Mouse (Mus musculus) gastrocnemius, postnatal 10 days (tissue): ENCODE measurements around the gene Acer3. TPM values are rescaled to one million over a fixed set of nuclear protein-coding genes. Genes with fewer than 3 reads are reported as not detected.

Experiments
- DNase-seq: peaks from one replicate; pipeline ENCODE4 v3.0.0; 2021; ENCODE audit warnings: mixed read lengths
- total RNA-seq, 2 experiments: library from RNA; stranded (reverse); gene quantifications; 2 replicates each; pipeline ENCODE4 v1.2.3; 2021

Acer3 gene
- total RNA-seq, 2 experiments from 2014 or later, result 5.1 to 6.1 TPM

DNA sequence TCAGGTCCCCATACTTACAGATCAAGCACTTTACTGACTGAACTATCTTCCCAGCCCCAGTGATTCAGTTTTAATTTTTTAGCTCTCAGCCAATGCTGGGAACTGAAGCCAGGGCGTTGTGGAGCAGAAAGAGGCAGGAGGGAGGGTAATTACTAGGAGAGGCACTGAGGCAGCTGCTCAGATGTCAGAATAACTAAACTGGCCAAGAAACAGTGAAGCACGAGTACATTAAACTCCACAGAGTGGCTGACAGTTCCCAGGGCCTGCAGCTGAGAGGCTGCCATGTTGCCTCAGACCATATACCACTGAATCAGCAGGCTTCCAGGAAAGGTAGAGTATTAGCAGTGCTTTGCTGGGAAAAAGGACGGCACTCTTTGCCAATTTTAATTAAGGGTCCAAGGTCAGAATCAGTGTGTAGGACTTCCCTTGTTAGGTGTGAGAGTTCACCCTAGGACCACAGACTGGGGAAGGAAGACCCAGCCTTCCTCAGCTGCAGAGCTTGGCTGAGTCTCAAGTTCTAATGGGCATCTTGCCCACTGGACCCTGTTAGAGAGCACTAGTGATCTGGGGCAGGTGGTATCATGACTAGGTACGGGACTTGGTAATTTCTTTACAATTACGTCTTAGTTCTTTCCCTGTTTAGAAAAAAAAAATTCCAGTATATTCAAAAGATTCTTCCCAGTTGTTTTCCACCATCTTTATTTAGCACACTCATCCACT, 11.8 kb upstream of the Acer3 start:
- DNase-seq, result no peak

DNA sequence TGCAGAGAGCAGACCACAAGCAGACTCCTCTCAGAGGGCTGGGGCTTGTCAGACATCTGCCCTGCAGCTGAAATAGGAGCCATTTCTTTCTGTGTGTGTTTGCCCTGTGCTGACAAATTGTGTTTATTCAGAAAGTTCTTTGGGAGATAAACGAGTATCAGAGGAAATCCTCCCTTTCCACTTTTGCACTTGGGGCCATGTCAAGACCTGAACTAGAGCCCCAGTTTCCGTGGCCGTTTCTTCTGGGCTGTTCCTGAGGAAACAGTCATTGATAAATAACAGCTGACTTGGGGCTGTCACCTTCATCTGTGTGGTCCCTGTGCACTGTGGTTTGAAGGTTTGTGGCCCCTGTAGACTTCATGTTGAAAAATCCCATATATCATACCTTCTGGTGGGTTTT, 10.9 kb upstream of the Acer3 start:
- DNase-seq, result no peak

DNA sequence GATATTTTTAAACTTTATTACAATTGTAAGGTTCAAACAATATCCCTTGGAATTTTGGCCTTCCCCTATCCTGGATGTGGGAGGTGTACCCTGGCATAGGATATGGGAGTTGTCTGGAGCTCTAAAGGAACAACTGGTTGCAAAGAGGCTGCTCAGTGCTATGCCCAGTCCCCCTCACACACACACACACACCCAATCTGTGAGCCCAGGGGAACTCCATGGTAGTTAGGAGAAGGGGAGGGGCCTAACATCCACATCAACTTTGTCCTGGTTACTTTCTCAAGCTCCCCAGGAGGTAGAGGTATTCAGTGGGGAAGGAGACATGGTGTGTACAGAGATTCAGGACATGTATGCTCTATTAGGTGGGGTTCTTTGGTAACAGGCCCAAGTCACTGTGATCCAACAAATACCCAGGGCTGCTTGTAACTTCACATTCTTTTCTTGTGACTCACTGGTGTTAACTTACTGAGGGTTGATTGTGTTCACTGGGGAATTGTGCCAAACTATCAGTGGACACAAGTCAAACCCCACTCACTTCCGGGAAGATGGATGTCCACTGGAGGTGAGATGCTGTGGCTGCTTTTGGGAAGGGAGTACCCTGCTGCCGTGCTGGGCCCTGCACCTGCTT, 9.5 kb upstream of the Acer3 start:
- DNase-seq, result no peak

DNA sequence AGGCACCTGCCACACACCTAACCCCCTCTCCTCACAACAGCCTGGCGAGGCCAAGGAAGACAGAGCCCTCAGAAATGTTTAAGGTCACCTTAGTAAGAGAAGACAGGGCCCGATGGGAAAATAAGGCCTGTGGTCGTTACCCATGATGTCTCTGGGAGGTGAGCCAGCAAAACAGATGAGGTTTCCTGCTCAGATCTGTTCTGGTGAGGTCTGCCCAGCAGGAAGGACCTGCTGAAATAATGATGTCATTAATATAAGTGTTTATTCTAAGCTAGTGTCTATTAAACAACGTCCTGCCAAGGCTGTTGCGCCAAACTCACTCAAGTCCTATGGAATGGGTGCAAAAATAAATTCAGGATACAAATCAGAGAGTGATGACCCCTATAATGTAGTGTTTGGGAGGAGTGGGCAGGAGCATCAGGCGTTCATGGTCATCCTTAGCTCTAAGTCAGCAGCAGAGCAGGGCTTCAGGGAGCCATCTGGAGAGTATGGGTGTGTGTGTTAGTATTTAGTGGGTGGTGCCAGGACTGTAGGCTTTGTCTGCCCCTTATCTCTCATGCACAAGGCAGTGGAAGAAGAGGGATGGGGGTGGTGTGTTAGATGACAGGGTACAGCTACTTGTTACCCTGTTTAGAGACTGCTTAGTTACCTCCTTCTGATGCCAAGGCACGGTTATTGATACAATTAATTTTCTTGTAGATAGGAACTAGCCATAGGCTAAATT, 8.8 kb upstream of the Acer3 start:
- DNase-seq, result no peak

DNA sequence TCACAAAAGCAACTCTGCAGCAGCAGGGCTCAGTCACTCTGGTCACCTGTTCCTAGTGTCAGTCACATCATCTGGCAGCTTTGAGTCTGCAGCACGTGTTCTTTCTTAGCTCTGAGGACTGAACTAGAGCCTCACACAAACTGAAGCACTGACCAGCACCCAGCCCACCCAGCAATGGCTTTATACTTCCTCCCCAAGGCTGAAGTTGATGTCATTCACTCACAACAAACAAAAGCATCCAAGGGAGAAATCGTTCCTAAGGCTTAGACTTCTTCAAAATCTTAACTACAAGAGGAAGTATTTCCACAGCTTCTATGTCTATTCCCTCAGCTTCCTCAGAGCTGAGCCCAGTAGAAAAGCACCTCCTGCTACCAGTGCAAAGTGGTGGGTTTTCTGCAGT, 7.3 kb upstream of the Acer3 start:
- no peak for DNase-seq

DNA sequence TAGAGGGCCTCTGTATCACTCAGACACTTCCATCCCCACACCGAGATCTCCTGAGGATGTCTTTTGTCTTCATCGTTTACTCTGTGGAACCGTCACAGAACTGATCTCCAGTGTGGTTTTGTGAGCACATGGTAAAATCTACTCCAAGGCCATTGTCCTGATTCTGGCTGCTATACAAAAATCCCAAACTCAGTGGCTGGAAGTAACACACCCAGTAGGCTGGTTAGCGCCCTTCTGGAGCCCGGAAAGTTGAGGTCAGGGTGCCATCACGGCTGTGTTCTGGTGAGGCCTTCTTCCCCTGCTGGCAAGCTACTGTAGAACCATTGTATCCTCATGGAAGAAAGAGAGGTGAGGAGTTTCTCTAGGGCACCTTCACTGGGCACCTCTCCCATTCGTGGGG, 5.0 kb upstream of the Acer3 start:
- DNase-seq, result no peak

DNA sequence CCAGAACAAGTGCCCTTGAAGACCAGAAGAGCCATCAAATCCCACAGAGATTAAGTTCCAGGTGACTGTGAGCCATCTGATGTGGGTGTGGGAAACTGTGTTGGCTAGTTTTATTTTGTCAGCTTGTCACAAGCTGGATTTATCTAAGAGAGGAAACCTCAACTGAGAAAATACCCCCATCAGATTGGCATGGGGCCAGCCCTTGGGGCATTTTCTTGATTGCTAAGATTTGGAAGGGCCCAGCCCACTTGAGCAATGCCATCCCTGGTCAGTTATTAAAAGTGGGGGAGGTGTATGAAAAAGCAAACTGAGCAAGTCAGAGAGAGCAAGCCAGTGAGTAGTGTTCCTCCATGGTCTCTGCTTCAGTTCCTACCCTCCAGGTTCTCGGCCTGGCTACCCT, 3.2 kb upstream of the Acer3 start:
- DNase-seq, result no peak

DNA sequence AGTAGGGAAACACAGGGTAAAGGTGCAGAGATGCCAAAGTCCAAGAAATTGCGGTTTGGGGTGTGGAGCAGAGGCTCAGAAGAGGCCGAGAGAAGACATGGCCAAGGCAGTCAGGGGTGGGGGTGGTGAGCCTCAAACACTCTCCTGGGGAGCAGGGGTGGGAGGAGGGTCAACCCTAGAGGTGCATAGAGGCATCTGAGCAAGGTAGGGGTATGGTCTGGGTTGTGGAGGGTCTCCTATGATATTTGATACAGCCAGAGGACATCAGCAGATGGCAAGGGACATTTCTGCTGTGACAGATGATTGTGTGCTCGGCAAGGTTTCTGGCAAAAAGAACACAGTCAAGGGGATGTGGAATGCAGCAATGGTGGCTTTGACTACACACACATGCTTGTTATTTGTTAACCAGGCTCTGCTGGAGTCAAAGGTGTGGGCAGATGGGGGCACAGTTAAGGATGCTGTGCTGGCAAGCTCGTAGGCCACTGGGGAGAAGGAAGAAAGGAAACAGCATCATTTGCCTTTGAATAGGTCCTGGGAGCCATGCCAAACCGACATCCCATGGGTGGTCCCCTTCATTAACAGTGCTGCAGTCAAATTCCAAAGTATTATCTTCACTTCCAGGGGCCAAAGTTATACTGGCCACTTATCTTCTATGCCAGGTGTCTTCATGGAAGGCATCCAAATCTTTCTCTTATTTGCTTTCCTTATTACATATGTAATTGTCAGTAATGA, 2.4 kb upstream of the Acer3 start:
- DNase-seq, result no peak

DNA sequence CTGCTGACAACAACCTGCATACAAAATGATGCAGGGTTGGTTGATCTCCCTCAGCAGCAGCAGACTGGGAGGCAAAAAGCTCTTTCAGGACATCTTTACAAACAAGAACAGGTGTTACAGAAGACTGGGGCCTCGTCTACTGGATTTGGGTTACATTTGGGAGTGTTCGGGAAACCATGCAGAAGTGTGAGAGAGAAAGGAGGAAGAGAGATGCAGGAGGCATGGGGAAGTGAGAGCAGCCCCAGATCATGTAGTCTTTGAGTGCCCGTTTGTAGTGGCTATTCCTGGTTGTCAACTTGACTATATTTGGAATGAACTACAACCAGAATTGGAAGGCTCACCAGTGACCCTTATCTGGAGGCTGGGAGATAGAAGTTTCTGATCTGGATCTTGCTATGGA, 1.4 kb upstream of the Acer3 start:
- no peak for DNase-seq

DNA sequence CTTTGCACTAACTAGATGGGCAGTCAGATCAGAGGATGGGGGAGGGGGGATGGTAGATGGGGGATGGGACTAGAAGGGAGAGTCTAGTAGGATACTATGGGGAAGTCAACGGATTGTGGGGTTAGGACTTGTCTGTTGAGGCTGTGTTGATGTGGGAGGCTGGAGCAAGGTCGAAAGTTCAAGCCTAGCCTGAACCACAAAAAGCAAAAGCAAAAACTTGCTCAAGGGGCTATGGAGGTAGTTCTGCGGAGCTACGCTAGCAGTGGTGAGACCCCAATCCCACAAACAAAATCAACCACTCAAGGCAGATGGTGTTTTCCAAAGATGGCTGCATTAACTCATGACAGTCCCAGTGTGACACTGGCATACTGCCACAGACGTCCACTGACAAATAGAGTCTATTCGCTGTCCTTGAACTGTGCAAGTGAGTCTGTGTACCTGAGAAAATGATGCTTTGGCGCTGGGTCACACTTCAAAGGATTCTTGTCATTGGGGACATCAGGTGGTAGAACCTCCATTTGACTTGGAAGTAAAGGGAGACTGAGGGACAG, 927 bp downstream of the Acer3 start:
- no peak for DNase-seq

DNA sequence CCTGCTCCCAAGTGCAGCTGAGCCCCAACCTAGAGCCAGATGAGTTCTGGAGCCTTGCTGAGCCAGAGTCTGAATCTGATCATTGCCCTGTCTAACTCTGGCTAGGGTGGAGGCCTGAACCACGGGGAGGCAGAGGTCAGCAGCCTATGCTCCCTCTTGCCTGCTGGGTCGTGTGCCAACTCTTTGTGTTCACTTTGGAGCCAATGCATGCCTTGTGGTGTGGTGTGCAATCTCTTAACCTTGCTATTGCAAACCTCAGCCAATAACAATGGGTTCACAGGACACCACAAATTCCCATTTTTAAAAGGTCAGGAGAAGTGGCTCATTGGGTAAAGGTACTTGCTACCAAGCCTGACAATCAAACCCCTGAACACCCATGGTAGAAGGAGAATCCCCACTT, 4.4 kb downstream of the Acer3 start:
- DNase-seq, result no peak

DNA sequence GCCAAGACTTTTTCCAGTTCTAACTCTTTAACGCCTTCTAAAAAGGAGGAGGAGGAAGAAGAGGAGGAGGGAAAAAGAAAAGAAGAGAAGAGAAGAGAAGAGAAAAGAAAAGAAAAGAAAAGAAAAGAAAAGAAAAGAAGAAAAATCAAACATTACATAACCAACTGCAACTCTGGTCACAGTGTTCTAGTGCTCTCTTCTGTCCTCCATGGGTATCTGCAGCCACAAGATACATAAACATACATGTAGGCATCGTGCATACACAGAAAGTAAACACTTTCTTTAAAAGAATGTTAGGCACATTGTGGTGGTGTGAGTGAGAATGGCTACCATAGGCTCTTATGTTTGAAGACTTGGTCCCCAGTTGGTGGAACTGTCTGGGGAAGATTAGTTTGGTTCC, 5.9 kb downstream of the Acer3 start:
- DNase-seq, result no peak

DNA sequence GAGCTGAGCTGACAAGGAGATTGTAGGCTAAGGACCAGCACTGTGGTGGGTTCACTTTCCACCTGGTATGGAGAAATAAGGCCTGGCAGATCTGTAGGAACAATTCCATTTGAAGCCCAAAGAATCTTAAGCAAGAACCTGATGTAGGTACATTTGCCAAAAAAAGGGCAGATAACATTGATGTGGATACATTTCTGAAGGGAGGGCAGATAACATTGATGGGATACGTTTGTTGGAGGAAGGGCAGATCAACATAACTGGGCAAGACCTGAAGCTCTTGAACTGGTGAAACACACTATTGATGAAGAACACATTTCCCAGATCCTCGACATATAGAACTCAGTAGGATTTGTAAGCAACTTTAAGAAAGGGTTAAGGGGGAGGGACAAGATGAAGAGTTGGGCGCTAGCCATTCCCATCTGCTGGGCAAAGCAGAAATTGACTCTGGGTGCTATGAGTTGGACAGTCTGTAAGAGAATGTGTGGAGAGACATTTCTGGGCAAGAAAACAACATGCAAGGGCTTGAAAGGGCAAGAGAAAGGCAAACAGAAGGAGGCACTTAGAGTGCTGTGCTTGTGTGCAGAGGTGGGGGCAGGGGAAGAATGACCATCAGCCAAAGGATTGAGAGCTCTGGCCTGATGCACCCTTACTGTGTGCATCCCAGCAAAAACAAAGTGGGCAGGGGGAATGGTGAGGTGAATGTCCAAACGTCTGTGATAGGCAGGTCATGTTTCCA, 8.7 kb downstream of the Acer3 start:
- no peak for DNase-seq

DNA sequence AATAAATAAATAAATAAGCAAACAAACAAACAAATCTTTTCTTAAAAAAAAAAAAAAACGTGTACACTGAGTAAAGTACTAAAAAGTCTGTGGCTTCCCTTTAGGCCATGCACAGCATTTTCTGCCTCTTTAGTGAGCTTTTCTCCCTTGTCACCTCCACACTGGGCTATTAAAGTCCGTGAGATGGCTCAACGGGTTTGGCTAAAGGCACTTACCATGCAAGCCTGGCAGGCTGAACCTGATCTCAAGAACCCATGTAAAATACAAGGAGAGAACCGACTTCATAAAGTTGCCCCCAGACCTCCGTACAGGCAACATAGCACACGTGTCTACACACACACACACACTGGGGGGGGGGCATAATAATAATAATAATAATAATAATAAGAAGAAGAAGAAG, 10.7 kb downstream of the Acer3 start:
- DNase-seq, result no peak

DNA sequence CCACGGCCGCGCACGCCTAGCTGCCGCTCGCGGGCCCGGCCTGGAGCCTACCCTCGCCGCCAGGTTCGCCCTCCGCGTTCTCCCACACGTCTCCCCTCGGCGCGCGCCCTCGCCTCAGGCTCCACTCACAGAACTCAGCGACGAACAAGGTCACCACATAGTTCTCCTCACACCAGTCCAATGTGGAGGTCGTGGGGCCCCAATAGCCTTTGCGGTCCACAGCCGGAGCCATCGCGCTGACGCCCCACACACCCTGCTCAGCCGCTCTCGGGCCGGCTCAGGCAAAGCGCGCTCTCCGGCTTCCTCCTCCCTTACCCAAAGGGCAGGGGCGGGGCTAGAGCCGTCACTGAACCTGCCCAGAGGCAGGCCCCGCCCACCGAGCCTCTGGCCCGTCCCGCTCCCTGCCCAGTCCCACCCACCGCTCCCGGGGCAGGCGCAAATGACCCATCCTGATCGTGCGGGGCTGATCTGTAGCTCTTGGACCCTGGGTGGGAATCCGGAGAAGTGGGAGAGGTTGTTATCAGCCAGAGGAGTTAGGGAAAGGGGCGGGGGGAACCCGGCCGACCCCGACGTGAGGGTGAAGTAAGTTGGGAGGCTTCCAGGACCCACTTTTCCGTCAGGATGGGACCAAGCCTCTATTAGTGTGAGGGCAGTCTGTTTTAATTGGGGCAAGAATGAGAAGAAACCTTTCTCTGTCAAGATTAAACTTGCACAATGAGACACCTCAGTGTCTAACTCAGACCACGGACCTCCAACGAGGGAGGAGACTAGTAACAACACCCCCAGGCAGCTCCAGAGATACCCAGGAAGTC, 11.6 kb downstream of the Acer3 start:
- peak; percentile 95 for DNase-seq

DNA sequence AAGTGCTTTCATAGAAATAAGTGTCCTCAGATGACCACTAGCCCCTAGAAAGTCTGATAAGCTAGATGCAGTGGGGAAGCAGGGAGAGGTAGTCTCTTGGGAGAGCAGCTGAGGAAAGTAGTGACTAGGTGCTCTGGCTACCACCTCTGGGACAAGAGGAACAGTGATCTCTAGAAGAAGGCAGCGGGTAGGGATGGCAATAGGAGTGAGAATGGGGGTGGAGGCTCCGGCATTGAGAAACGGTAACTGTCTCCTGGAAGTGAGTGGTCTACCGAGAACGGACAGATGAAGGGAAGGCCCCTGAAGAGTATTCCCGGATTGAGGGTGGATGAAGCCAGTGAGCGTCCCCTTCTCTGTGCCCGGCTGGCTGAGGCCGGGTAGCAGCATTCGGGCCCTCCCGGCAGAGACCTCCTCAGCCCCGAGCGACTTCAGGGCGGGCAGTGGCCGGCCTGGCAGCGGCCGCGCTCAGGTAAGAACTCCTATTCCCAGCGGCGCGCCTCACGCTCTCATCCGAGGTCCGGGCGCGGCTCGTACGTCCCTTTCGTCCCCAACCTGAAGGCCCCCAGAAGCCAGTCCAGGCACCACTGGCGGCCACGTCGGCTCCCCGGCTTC, 12.3 kb downstream of the Acer3 start:
- DNase-seq, result no peak

DNA sequence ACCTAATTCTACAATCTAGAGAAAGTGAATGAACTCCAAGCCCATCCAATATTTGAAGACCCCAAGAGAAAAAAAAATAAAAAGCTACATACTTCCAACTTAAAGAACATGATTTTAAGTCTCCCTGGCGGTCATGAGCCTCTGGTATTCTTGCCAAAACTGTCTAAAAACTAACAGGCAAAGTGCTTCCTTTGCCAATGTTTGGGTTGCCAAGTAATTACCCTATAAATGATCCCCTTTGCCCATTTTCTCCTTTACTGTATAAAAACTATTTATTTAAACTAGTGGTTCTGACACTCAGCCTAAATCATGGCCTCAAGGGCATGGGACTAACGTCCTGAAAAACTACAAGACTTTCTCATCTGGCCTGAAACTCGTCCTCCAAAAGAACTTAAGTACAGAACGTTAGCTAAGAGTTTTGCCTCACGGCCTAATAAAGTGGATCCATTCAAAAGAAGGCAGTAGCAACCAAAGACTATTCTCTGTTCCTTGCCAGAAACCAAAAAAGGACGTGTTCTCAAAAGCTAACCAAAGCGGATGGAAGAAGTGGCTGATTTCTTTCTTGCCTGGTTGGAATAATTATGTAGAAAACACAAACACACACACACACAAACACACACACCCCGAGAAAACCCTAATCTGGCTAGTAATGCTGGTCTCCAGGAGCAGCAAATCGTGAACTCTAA, 12.9 kb downstream of the Acer3 start:
- DNase-seq, result no peak

DNA sequence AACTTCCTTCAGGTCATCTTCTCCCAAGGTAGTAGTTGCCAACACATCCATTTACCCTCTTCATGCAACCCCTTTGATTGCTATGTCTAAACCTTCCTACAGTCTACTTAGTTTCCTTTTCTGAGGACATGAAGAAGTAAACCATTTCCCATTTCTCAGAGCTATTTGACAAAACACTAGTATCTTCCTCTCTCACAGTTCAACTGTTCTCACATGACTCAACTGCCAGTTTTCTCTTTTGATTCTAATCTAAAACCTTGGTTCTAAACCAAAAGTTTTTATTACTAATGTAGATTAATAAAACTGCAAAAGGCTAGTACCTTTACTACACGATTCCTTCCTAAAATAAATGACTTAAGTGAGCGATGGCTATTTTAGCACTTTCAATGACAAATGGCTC, 13.6 kb downstream of the Acer3 start:
- DNase-seq, result no peak

DNA sequence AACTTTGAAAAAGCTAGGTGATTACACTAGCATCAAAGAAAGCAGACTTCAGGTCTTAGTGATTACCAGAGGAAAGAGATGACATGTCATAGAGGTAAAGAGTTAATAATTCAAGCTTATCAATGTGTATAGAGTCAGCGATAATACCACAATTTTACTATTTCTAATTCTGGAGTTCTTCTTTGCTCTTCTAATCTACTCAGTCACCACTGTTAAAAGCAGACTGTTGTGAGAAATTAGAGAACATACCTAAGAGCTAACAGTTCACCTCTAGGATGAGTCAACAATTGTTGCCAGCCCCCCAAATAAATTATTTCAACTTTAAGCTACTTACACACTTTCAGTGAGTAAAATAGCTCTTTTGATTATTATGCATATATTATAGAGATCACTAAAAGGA, 28.1 kb downstream of the Acer3 start:
- DNase-seq, result no peak

DNA sequence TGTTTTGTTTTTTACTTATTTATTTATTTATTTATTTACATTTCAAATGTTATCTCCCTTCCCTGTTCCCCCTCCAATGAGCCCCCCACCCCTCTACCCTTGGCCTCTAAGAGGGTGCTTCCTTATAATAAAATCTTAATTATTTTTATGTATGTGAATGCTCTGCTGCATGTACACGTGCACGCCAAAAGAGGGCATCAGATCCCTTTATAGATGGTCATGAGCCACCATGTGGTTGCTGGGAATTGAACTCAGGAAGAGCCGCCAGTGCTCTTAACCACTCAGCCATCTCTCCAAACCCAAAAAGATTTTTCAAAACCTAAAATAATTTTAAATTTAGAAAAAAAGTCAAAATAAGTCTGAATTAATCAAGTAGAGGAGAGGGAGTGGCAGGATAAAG, 31.4 kb downstream of the Acer3 start:
- no peak for DNase-seq
